16 mouse cellular contexts compared by ENCODE assay signal in genomic region chr4:47422194-47422593, GRCm38 (mm10).
"Had no signal": no experiment of that assay in that cellular context is flagged by ENCODE, and none has a peak within 500 bp of the region (broad histone marks: within the 10 kb centered on the region; RNA-seq: fewer than 3 reads in every experiment).

No protein-coding gene starts in this region.

- H3K9ac ChIP-seq: limb, embryonic 12.5 days; lung, embryonic 14.5 days; neural tube, embryonic 15.5 days had no signal

- H3K36me3 ChIP-seq: limb, embryonic 12.5 days; midbrain, embryonic 10.5 days; neural tube, embryonic 15.5 days had no signal

- H3K27ac ChIP-seq: limb, embryonic 12.5 days; midbrain, embryonic 10.5 days; neural tube, embryonic 15.5 days had no signal

- H3K9me3 ChIP-seq: limb, embryonic 12.5 days; midbrain, embryonic 10.5 days; neural tube, embryonic 15.5 days had no signal

- H3K4me3 ChIP-seq: limb, embryonic 12.5 days; midbrain, embryonic 10.5 days; myocyte; neural tube, embryonic 15.5 days had no signal

- ATAC-seq: intestine, embryonic 16.5 days had no signal

- DNase-seq: kidney, adult 2 months; kidney, postnatal 25 days; layer of hippocampus, postnatal 36 days; lung, embryonic 14.5 days; lung, postnatal 10 days; lung, postnatal 4 days; midbrain, embryonic 14.5 days; right cerebral cortex, postnatal 4 days; spleen, adult 18-20 months; thymus, adult 18-20 months; thymus, postnatal 14 days had no signal

- H3K4me2 ChIP-seq: limb, embryonic 12.5 days; lung, embryonic 14.5 days; neural tube, embryonic 15.5 days had no signal
